Mouse (Mus musculus) forelimb bud, embryonic 11.5 days (tissue): ENCODE measurements around the gene Stk11.

Experiments used
- DNase-seq: peaks from one replicate; pipeline ENCODE4 v3.0.0-alpha.2; 2012; ENCODE audit warnings: low read depth, low spot score

Gene Stk11

DNA sequence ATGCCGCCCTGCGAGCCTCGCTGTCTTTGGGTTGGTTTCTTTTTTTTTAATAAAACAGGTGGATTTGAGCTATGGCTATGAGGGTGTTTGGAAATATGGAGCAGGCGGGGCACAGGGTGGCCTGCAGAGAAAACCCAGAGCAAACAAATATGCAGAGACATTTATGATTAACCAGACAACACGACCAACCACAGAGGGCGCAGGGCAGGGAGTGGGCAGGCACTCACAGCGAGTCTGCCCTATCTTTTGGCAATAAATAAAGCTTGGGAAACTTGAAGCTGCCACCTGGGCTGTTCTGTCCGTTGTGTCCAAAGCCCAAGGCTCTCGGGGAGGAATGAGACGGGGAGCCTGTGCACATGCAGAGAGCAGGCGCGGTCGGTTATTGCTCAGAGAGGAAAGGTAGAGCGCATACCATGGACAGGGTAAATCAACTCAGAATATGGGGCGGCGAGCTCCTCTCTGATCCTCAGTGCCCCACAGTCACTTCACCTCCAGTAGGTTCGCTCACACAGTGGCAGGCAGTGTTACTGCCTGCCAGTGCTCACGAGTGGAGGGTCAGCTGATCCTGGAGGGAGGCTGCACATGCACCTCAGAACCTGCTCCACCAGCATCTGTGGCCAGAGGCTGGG lies 14.9 kb downstream of the Stk11 start:
- DNase-seq = no peak

DNA sequence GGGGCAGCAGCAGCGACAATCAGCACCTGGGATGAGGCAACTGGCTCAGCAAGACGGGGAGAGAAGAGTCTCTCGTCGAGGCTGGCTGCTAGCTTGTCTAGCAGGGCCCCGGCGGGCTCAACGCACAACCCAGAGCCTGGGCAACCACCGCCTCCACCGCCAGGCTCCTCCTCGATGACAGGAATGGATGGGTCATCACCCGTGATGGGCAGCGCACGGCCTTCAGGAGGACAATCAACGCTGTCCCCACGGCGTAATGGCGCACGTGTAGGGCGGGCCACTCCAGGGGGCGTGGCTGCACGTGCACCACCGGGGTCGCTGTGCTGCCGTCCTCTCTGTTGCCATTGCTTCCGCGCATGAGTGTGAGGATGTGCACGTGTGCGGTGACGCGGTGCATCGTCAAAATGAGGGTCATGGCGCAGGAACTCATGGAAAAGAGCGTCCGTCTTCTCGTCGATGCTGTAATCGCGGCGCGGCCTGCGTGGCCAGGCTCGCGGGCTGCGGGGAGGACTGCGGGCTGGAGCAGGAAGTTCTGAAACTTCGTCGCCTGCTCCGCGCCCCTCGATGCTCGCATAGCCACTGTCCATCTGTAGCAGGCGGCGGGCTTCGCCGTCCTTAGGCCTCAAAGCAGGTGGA lies 15.8 kb downstream of the Stk11 start:
- DNase-seq = peak; percentile 52

DNA sequence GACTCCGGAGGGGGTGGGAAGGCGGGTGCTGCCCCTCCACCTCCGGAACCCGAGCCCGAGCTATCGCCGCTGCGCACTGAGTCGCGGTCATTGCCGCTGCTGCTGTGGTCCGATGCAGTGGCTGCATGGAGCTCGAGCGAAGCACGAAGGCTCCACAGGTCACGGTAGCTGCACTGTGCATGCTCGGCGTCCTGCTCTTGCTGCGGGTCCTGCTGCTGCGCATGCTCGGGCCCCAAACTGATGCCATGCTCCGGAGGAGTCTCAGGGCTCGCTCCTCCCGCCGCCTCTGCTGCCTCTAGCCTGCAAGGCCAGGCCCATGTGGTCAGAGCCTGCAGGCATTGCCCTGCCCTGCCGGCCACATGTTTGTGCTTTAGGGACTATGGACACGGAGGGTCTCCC lies 16.3 kb downstream of the Stk11 start:
- no peak for DNase-seq

DNA sequence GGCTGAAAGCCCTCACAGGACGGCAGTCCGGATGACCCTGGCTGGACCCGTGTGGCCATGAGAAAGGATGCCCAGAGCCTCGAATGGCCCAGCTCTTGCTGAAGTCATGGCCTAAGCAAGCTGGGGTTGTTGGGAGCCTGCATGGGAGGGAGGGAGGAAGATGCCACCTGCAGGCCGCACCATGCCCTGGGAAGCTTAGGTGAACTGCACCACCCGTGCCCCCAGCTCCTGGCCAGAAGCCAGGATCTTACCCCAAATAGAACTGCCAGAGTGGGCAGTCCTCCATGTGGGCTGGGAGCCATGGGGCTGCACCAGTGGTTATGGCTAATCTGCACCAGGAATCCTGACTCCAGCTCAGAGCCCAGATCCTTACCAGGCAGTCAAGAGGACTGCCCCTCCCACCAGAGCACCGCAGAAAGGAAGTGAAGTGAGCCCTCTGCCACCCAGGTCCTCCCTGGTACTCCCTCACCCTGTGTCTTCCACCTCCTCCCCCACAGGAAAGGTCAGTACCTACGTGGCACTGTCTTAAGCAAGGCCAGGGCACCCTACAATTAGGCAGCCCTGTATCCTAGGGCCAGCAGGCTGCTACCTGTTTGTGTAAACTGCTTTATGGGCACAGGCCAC lies 17.7 kb downstream of the Stk11 start:
- DNase-seq = no peak

DNA sequence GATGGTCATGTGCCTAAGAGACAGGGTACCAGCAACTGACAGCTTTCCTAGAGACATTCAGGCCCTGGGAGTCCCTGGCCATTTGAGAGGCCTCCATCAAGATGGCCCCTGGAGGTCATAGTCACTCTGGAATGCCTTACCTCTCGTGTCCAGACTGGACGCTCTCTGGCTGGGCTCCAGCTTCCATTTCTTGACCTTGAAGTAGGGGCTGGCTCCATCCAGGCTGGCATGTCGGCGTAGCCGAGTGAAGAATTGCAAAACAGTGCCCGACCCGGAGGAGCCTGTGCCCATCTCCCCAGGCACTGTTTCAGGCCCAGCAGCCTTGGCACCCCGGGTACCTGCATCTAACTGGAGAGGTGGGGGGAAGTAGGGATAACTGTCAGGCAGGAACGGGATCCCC lies 18.8 kb downstream of the Stk11 start:
- DNase-seq = no peak

DNA sequence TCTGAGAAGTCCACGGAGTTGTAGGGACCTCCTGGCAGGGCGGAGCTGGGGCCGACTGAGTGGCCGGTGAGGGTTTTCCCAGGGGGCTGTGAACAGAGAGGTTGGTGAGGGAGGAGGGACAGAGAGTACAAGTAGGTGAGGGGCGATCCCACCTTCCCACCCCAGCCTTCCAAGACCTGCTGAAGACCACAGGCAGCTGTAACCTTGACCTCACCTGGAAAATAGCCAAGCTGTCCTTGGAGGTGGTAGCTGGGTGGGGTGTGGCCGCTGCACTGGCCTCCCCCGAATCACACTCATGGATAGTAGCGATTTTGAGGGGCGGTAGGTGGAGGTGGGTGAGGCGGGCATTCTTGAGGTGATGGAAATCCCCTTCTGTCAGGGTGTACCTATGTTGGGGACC lies 19.6 kb downstream of the Stk11 start:
- DNase-seq = no peak

DNA sequence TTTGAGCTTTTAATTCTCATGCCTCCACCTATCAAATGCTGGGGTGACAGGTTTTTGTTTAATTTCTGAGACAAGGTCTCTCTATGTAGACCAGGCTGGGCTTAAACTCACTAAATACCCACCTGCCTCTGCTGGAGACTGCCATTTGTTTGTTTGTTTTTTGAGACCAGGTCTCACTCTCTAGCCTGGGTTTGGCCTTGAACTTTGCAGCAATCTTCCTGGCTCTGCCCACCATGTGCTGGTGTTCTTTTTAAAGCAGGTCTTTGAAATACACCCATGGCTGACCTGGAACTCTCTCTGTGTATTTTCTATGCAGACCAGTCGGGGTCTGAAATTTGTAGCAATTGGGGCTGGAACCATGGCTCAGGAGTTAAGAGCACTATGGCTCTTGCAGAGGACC lies 20.0 kb downstream of the Stk11 start:
- no peak for DNase-seq

DNA sequence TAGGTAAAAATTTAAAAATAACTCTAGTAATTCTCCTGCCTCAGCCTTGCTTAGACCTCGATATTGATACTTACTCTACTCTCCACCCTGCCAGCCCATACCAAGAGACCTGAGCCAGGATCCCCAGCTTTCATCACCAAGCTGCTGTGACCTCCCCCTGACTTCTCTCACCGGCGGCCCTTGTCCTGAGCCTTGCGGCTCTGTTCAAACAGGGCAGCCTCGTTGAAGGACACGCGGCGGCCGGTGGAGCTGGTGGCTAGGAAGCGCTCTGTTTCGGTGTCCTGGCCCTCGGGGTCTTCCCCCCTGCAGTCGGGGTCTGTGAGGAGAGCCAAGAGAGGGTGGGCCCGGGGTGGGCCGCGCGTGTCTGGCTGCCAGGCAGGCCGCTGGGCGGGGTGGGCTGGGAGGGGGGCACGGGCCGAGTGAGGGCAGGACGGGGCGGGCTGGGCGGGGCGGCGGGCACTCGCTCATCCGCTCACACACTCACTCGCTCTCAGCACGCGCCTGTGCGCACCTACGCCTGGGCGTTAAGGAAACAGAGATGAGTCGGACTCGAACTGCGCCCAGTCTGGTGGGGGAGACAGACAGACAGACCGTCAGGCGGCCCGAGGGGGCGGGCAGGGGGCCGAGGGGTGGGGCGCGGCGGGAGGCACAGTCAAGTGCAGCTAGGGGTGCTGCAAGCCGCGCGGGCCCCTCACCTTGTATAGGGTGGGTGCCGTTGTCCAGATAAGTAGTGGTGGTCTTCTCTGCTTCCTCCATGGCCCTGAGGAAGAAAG lies 20.8 kb downstream of the Stk11 start:
- DNase-seq = no peak

DNA sequence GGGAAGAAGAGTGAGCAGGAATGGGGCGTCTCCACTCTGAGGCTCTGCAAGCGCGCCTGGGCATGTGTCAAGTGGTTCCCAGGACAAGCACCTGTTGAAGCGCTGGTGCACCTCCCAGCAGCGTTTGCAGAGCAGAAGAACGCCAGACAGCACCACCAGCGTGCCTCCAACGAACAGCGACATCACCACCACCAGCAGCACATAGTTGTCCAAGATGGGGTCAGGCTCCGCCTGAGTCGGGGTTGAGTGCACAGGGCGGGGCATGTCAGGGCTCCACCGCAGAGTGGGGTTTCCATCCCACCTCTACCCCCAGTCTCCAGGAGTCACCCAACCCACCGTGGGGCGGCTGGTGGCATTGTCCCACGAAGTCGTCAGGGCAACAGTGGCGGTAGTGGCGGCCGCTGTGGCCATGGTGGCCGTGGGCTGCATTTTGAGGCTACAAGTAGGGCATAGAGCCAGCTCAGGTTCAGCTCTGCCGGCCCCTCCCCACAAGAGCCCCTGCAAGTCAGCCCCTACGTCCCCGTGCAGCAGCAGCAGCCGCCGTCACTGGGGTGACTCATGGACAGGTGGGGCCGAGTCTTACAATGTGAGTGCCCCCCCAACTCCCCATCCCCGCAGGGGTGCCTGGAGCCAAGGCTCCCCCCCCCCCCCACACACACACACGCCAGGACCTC lies 21.5 kb downstream of the Stk11 start:
- no peak for DNase-seq

DNA sequence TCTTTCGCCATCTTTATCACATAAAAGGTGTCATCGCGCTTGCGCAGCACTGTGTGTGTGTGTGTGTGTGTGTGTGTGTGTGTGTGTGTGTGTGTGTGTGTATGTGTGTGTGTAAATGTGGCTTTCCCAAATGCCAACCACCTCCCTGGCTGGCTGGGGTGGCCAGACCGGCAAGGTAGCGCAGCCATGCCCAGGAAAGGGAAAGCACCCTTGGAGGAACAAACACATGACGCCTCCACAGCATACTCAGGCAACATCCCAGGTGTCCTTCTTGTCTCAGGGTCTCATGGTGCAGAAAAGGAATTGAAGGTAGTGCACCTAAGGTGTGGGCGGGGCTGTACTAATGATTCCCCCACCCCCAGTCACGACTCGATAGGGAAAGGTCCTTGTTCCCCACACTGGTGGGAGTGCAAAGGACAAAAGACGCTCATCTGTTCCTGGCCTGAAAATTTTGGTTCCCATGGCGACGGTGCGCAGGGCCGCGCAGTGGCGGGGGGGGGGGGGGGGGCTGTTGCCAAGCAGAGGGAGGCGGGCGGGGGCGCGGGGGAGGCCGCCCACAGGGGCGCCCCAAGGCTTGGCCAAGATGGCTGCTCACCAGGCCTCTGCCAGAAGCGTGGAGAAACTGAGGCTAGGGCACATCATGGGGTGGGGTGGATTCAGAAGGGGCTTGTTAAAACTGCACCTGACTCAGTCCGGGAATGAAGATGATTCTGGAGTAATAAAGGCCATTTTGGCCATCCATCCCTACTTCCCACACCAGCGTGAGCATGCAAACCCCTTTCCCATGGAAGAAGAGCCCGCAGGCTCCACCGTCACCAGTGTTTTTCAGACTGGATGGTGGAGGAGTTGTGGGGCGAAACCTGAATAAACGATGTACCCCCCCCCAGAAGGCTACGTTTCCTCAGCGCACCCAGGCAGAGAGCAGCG lies 22.3 kb downstream of the Stk11 start:
- no peak for DNase-seq

DNA sequence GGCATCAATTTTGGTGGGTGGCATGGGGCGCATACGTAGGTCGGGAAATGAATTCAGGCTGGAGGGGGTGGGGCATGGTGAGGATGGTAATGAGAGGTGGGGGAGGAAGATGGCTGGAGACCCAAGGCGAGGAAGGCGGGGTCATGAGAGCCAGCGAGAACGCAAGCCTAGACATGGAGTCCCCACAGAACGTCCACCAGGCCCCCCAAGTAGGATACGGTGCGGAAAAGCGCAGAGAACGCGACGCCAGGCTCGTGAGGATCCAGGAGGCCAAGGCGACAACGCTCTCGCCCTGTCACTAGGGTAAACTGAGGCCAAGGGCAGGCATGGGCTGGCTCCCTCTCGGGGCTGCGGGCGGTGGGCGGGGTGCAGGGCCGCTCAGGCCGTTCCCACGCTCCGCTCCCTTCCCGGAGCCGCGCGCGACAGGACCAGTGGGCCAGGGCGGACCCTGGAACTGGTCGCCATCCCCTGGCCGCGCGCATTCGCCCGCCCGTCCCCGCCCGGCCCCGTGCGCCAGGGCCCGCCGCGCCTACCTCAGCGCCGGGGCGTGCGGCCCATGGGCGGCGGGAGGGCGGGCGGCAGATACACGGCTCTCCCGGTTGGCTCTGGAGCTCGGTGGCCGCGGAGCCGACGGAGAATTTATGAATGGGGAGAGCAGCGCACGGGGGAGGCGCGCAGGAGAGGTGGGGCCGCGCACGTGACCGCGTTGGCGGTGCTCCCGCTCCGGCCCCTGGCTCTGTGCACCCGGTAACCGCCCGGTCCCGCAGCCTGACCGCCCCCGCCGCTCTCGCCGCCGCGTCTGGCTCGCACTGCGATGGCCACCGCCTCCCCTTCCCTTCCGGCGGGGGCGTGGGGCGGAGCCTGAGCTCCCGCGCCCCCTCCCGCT lies 23.2 kb downstream of the Stk11 start, which contains the start of gene Atp5d:
Gene Atp5d, plus strand, starts transcription at position 80 of the 886 bp plus-strand sequence.
- DNase-seq = no peak

DNA sequence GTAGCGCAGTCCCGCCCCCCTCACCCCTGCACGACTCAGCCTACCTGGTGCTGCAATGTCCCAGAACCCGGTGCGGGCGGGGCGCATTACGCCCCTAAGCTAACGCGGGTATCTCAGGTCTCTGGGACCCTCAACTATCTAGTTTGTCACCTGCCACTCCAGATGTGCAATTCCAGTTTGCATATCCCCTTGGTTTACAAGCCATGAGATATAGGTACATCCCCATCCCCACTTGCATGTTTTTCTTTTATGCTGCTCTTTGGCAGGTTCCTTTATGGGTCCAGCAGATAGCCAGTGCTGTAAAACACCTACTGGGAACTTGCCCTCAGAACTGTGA lies 23.8 kb downstream of the Stk11 start:
- no peak for DNase-seq

DNA sequence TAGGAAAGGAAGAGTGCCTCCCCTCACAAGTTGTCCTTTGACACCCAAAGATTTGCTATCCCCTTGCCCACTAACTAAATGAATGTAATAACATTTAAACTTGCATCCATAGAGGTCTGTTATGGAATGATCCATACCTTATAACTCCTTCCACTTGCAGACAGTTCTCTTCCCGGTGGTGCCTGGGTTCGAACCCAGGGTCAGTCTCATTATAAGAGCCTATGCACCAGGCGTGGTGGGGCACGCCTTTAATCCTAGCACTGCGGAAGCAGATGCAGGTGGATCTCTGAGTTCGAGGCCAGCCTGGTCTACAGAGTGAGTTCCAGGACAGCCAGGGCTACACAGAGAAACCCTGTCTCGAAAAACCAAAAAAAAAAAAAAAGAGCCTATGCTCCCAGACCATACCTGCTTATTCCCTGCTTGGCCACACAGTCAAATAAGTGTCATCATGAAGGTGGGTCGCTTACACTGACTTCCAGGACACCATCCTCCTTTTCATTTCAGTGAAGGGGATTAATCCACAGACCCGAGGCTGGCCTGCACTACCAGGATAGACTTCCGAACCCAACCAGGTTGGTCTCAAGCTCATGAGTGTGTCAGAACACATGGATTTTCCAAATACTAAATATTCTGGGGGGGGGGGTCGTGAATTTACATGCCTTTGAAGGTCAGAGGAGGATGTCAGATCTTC lies 24.5 kb downstream of the Stk11 start:
- no peak for DNase-seq

DNA sequence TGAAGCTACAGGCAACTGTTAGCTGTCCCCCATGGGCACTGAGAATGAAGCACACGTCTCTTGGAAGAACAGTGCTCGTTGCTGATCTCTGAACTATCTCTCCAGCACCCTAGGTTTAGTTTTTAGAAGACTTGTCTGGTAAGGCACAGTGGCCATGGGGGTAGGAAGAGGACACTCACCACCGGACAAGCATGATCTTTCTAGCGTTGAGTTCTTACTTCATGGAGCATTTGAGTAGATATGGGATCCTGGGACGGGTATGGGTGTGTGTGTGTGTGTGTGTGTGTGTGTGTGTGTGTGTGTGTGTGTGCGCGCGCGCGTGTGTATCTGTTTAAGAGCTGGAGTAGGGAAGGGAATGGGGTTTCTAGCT lies 25.0 kb downstream of the Stk11 start, which contains the start of gene Cbarp:
Gene Cbarp, minus strand, starts transcription at position 170 of the 370 bp plus-strand sequence.
- no peak for DNase-seq

DNA sequence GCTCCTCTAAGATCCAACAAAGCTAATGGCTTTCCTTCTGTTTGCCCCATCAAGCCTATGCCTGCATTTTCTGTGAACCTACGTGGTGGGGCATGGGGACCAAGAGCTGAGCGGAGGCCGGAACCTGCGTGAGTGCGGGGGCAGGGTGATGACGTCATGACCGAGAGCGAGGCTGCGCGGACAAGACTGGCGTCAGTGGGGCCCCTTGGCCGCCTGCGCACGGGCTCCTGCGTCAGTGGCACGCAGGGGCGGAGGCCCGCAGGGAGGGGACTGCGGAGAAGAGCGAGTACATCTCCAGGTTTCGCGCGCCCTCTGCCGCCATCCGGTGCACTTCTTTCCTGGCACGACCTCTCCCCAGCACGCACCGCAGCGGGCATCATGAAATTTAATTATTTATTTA lies 25.6 kb downstream of the Stk11 start:
- peak; percentile 92 for DNase-seq

DNA sequence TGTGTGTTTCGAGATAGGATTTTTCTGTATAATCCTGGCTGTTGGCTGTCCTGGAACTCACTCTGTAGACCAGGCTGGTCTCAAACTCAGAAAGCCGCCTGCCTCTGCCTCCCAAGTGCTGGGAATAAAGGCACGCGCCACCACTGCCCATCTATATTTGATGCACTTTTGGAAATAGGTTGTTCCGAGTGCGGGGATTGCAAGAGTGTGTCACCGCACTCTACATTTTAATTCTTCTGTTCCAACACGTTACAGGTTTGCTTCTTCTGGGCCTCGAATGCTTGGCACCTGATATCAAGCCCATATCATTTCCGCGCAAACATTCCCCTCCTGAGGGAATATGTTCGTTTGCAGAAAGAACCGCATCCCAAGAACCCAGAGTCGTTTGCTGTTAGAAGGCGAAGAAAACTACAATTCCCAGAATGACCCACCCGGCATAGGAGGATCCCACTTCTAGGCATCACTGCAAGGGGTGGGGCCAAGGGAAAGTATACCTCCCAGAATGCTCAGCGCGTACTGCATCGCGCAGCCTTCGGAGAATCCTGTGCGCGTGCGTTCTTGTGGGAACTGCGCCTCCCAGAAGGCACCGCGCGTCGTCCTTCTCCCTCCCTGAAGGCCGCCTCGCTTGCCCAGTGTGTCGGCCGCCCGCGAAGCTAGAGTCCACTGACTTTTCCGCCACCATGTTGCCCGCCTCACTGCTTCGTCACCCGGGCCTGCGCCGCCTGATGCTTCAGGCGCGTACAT lies 26.4 kb downstream of the Stk11 start:
- DNase-seq = peak; percentile 98

DNA sequence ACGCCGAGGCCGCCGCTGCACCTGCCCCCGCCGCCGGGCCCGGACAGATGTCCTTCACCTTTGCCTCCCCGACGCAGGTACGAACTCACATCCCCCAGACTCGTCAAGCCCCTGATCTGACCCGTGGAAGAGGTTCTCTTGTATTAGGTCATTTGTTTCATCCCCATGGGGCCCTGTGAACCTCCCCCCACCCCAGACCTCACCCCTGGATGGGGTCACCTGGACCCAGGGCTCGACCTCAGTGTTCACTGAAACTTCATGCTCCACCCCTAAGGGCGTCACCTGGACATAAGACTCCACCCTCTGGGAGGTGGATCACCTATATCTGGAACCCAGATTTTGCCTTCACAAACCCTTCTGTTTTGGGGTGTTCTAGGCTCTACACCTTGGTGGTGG lies 26.9 kb downstream of the Stk11 start:
- no peak for DNase-seq

DNA sequence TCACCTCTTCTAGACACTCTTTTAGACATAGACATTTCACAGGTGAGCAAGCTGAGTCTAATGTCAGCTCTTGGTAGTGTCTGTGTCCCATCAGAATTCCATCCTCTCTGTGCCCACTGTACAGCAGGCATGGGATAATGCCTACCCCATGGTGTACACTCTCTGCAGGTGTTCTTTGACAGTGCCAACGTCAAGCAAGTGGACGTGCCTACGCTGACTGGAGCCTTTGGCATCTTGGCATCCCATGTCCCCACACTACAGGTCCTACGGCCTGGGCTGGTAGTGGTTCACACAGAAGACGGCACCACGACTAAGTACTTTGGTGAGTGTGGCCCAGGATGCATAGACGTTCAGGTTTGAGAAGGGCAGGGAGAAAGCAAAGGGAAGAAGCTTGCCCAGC lies 28.1 kb downstream of the Stk11 start:
- DNase-seq = no peak

DNA sequence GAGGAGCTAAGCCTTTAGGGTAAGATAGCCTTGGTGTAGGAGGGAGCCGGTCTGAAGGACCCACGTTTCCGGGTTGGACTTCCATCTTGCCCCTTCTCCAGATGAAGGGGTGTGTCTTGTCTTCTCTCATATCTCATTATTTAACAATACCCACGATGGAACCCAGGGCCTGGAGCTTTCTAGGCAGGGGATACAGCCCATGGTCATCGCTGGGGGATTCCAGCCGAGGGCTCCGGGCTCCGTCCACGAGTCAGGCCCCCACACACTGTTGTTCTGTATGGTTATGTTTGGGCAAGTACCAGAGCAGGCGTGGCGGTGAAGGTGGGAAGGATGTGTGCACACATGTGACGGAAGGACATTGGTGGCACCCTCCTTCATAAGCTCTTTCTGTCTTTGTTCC lies 28.6 kb downstream of the Stk11 start:
- no peak for DNase-seq
